Mouse (Mus musculus): ENCODE results near the gene Tcte1. TPM values are rescaled to one million over a fixed set of nuclear protein-coding genes. Genes with fewer than 3 reads are reported as not detected.

Tcte1 gene
- polyA plus RNA-seq, 1 experiment: 3.7 TPM

- no peak overlapping the region for H3K4me3 ChIP-seq (ENCODE audit: insufficient read depth, low read length)
- H3K27ac ChIP-seq (ENCODE audit: insufficient read depth, low read length): no peak overlapping the region
- H3K4me1 ChIP-seq (ENCODE audit: control insufficient read depth, insufficient read depth, low read length): no peaks in the 10 kb centered on the region
- TF ChIP-seq CTCF (IDR thresholded peaks at IDR 0.05; ENCODE audit: extremely low read depth, insufficient read depth, low read length) (no peak), POLR2A (IDR thresholded peaks at IDR 0.05; ENCODE audit: extremely low read depth, insufficient read depth, low read length) (no peak)
Observed at GRCm38 (mm10) chr17:45489736-45490135, 33.5 kb upstream of the Tcte1 start.

- Histone ChIP-seq H3K4me3 (ENCODE audit: insufficient read depth, low read length) (no peak overlapping the region), H3K27ac (ENCODE audit: insufficient read depth, low read length) (no peak overlapping the region), H3K4me1 (ENCODE audit: control insufficient read depth, insufficient read depth, low read length) (no peaks in the 10 kb centered on the region)
- no peak for TF ChIP-seq POLR2A (IDR thresholded peaks at IDR 0.05; ENCODE audit: extremely low read depth, insufficient read depth, low read length)
- TF ChIP-seq CTCF (IDR thresholded peaks at IDR 0.05; ENCODE audit: extremely low read depth, insufficient read depth, low read length): no peak
Observed at GRCm38 (mm10) chr17:45490532-45491154, 32.6 kb upstream of the Tcte1 start.

GRCm38 (mm10) chr17:45495398-45495797 is 27.8 kb upstream of the Tcte1 start:
- no peak overlapping the region for H3K4me3 ChIP-seq (ENCODE audit: insufficient read depth, low read length)
- 0 out of 2 replicates have a peak, but pooled peaks cover 2% of the 10 kb centered on the region for H3K4me1 ChIP-seq (ENCODE audit: control insufficient read depth, insufficient read depth, low read length)
- no peak for TF ChIP-seq CTCF (IDR thresholded peaks at IDR 0.05; ENCODE audit: extremely low read depth, insufficient read depth, low read length)
- no peak for TF ChIP-seq POLR2A (IDR thresholded peaks at IDR 0.05; ENCODE audit: extremely low read depth, insufficient read depth, low read length)
- H3K27ac ChIP-seq (ENCODE audit: insufficient read depth, low read length): no peak overlapping the region

- TF ChIP-seq CTCF (IDR thresholded peaks at IDR 0.05; ENCODE audit: extremely low read depth, insufficient read depth, low read length) (no peak), POLR2A (IDR thresholded peaks at IDR 0.05; ENCODE audit: extremely low read depth, insufficient read depth, low read length) (no peak)
- Histone ChIP-seq H3K4me3 (ENCODE audit: insufficient read depth, low read length) (no peak overlapping the region), H3K27ac (ENCODE audit: insufficient read depth, low read length) (no peak overlapping the region), H3K4me1 (ENCODE audit: control insufficient read depth, insufficient read depth, low read length) (0 out of 2 replicates have a peak, but pooled peaks cover 2% of the 10 kb centered on the region)
Observed at GRCm38 (mm10) chr17:45498397-45498796, 24.8 kb upstream of the Tcte1 start.

GRCm38 (mm10) chr17:45499516-45499915 is 23.7 kb upstream of the Tcte1 start:
- H3K4me1 ChIP-seq (ENCODE audit: control insufficient read depth, insufficient read depth, low read length): 0 out of 2 replicates have a peak, but pooled peaks cover 2% of the 10 kb centered on the region
- H3K27ac ChIP-seq (ENCODE audit: insufficient read depth, low read length): no peak overlapping the region
- H3K4me3 ChIP-seq (ENCODE audit: insufficient read depth, low read length): no peak overlapping the region
- TF ChIP-seq CTCF (IDR thresholded peaks at IDR 0.05; ENCODE audit: extremely low read depth, insufficient read depth, low read length) (no peak), POLR2A (IDR thresholded peaks at IDR 0.05; ENCODE audit: extremely low read depth, insufficient read depth, low read length) (no peak)

- TF ChIP-seq POLR2A (IDR thresholded peaks at IDR 0.05; ENCODE audit: extremely low read depth, insufficient read depth, low read length) (no peak), CTCF (IDR thresholded peaks at IDR 0.05; ENCODE audit: extremely low read depth, insufficient read depth, low read length) (no peak)
- Histone ChIP-seq H3K4me3 (ENCODE audit: insufficient read depth, low read length) (no peak overlapping the region), H3K4me1 (ENCODE audit: control insufficient read depth, insufficient read depth, low read length) (0 out of 2 replicates have a peak, but pooled peaks cover 2% of the 10 kb centered on the region), H3K27ac (ENCODE audit: insufficient read depth, low read length) (no peak overlapping the region)
Observed at GRCm38 (mm10) chr17:45500981-45501380, 22.3 kb upstream of the Tcte1 start.

GRCm38 (mm10) chr17:45502324-45502723 is 20.9 kb upstream of the Tcte1 start:
- Histone ChIP-seq H3K27ac (ENCODE audit: insufficient read depth, low read length) (no peak overlapping the region), H3K4me1 (ENCODE audit: control insufficient read depth, insufficient read depth, low read length) (peaks cover 4% of the 10 kb centered on the region)
- no peak for TF ChIP-seq CTCF (IDR thresholded peaks at IDR 0.05; ENCODE audit: extremely low read depth, insufficient read depth, low read length)
- no peak for TF ChIP-seq POLR2A (IDR thresholded peaks at IDR 0.05; ENCODE audit: extremely low read depth, insufficient read depth, low read length)

GRCm38 (mm10) chr17:45503301-45503973 is 19.8 kb upstream of the Tcte1 start:
- Histone ChIP-seq H3K4me3 (ENCODE audit: insufficient read depth, low read length) (no peak overlapping the region), H3K4me1 (ENCODE audit: control insufficient read depth, insufficient read depth, low read length) (peaks cover 5% of the 10 kb centered on the region), H3K27ac (ENCODE audit: insufficient read depth, low read length) (no peak overlapping the region)
- TF ChIP-seq CTCF (IDR thresholded peaks at IDR 0.05; ENCODE audit: extremely low read depth, insufficient read depth, low read length) (no peak), POLR2A (IDR thresholded peaks at IDR 0.05; ENCODE audit: extremely low read depth, insufficient read depth, low read length) (no peak)

More at GRCm38 (mm10) chr17:45502324-45502723, 20.9 kb upstream of the Tcte1 start:
- H3K4me3 ChIP-seq (ENCODE audit: insufficient read depth, low read length): no peak overlapping the region

GRCm38 (mm10) chr17:45505941-45506465 is 17.2 kb upstream of the Tcte1 start:
- no peak for TF ChIP-seq POLR2A (IDR thresholded peaks at IDR 0.05; ENCODE audit: extremely low read depth, insufficient read depth, low read length)
- no peak for TF ChIP-seq CTCF (IDR thresholded peaks at IDR 0.05; ENCODE audit: extremely low read depth, insufficient read depth, low read length)
- Histone ChIP-seq H3K4me3 (ENCODE audit: insufficient read depth, low read length) (no peak overlapping the region), H3K27ac (ENCODE audit: insufficient read depth, low read length) (no peak overlapping the region), H3K4me1 (ENCODE audit: control insufficient read depth, insufficient read depth, low read length) (peaks cover 4% of the 10 kb centered on the region)

Data from cortical plate, adult 2 months (tissue).